Mouse (Mus musculus) layer of hippocampus, adult 6 months (tissue): Measurements from ENCODE around the gene Pcnt. TPM values are rescaled to one million over a fixed set of nuclear protein-coding genes. Genes with fewer than 3 reads are reported as not detected.

Experiments
- long read RNA-seq, 2 experiments: library from polyadenylated mRNA; unstranded; transcript quantifications; one replicate each; pipeline ENCODE4 v2.0.0; 2019 to 2020
- polyA plus RNA-seq: library from polyadenylated mRNA; unstranded; fragments of <200 nt; fragmentation: Nextera tagmentation; gene quantifications from 2 replicates; pipeline ENCODE4 v1.2.3, GENCODE M21; 2021

Gene Pcnt
- polyA plus RNA-seq = 5.8 and 11.4 TPM in 2 replicates
- long read RNA-seq, experiment 1, partial matches to known transcripts = 31 of 40 reads
- long read RNA-seq, experiment 1, other reads (novel, unspliced or antisense) = 9 of 40 reads
- long read RNA-seq, experiment 2, full-length matches to known transcripts = 1 of 84 reads
- long read RNA-seq, experiment 2, partial matches to known transcripts = 63 of 84 reads
- long read RNA-seq, experiment 2, other reads (novel, unspliced or antisense) = 20 of 84 reads

GRCm38 (mm10) chr10:76442178-76443088 lies at the start of gene Pcnt:
Gene Pcnt (minus strand): TSS chr10:76442786.

GRCm38 (mm10) chr10:76468203-76469162 lies 25.9 kb upstream of the Pcnt start, which contains the start of the genes Mcm3ap and Ybey:
Gene Mcm3ap (plus strand): TSS chr10:76468927.
Gene Ybey (minus strand): TSS chr10:76469114.

GRCm38 (mm10) chr10:76448851-76449250 lies 6.3 kb upstream of the Pcnt start, which contains the start of gene 2610028H24Rik:
Gene 2610028H24Rik (plus strand): TSS chr10:76449081.

GRCm38 (mm10) chr10:76440281-76440680 lies 2.3 kb downstream of the Pcnt start, which contains the start of gene AC141477.1:
Gene AC141477.1 (minus strand): TSS chr10:76440444.

GRCm38 (mm10) chr10:76344711-76345539 lies 97.7 kb downstream of the Pcnt start, which contains the start of gene Dip2a:
Gene Dip2a (minus strand): TSS chr10:76345291.

Other genes starting within 250 kb of the Pcnt start
- gene Prmt2, start 204.9 kb downstream of the Pcnt start, polyA plus RNA-seq = 111 and 112 TPM in 2 replicates
- 109 and 151 TPM in 2 replicates for gene S100b, start 188.9 kb downstream of the Pcnt start, polyA plus RNA-seq
- gene Dip2a, start 97.5 kb downstream of the Pcnt start, polyA plus RNA-seq = 29.7 and 36.3 TPM in 2 replicates
- not detected in 2 replicates for gene AC141477.1, start 2.3 kb downstream of the Pcnt start, polyA plus RNA-seq
- 0.30 TPM in 2 replicates for gene 2610028H24Rik, start 6.3 kb upstream of the Pcnt start, polyA plus RNA-seq
- gene Mcm3ap, start 26.1 kb upstream of the Pcnt start, polyA plus RNA-seq = 18.7 and 19.0 TPM in 2 replicates
- 3.4 and 3.9 TPM in 2 replicates for gene Ybey, start 26.3 kb upstream of the Pcnt start, polyA plus RNA-seq
- 11.4 and 16.8 TPM in 2 replicates for gene Lss, start 88.8 kb upstream of the Pcnt start, polyA plus RNA-seq
- gene Spatc1l, start 119.5 kb upstream of the Pcnt start, polyA plus RNA-seq = not detected in 2 replicates
- not detected in 2 replicates for gene Ftcd, start 132.9 kb upstream of the Pcnt start, polyA plus RNA-seq
- 0.55 and 0.68 TPM in 2 replicates for gene Col6a2, start 180.8 kb upstream of the Pcnt start, polyA plus RNA-seq